Mouse (Mus musculus): ENCODE results near the gene Tln1.

DNA sequence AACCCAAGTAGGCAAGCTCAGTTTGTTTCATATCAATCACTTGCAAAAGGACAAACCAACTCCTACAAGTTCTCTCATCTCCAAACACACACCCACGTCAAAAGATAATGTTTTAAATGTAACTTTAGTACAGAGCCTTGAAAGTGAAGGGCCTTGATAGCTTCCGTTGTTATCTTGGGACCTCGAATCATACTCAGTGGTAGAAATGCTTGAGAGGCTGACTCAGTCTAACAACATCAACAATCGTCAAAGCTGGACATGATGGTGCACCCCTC lies 1.0 kb upstream of the Tln1 start:
- no peak for TF ChIP-seq HCFC1 (IDR thresholded peaks at IDR 0.05; ENCODE audit: low read depth, low read length)
- TF ChIP-seq CTCF (conservative IDR thresholded peaks at IDR 0.05 in 1 of 2, IDR thresholded peaks at IDR 0.05 in 1 of 2; ENCODE audit: low read depth in 2 of 2, low read length in 2 of 2), result no peak
- TF ChIP-seq POLR2A (IDR thresholded peaks at IDR 0.05; ENCODE audit: low read depth, low read length), result no peak
- no peak for TF ChIP-seq ELF1 (IDR thresholded peaks at IDR 0.05; ENCODE audit: low read depth, low read length)
